Comparison of ENCODE assay signal across 8 mouse cellular contexts in the genomic region with DNA sequence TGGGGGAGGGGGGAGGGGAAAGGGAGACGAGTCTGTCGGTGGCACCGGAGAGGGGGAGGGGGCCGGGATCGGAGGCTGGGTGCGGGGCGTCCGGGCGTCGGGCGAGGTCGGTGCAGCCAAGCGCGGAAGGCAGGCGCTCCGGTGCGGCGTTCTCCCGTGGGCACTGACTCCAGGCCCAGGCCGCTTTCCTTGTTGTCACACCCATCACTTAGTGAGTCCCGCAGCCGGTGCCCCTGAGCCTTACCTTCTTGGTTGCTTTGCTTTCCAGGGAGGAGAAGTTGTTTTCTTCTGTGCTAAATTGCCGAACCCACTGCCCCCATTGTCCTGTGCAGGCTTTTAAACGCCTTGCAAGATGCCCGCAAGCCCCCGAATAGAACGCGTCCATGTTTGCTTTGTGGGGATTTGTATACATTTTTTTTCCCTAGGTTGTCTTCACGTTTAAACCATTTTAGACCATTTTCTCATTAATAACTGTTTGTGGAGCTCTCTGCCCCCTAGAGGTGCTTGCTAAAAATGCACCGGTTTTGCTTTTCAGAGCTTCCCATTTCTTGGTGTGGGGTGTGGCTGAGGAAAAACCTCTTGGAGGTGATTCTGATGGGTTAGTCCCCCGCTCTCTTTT. TPM values are rescaled to one million over a fixed set of nuclear protein-coding genes. Genes with fewer than 3 reads are reported as not detected.
A peak's percentile ranks its signal among the peaks of the same experiment; 100 is the strongest.
DNase-seq lines count a peak whose midpoint lies in the region; ATAC-seq and TF ChIP-seq lines count a peak whose summit lies in the region.

No protein-coding gene starts in this region.

- intact Hi-C loops in heart, postnatal 14 days (cut with DNase I) = no loop called here

- H3K27me3 ChIP-seq in MEL (ENCODE audit: control insufficient read depth in 1 of 2, insufficient read depth in 2 of 2, low read length in 2 of 2) = no peaks in the 10 kb centered on the region
- H3K27me3 ChIP-seq in forebrain, embryonic 14.5 days (replicated peaks; ENCODE audit: control insufficient read depth, insufficient read depth, low read length) = 0 out of 2 replicates have a peak, but pooled peaks cover 2% of the 10 kb centered on the region
- no peaks in the 10 kb centered on the region for H3K27me3 ChIP-seq in liver, embryonic 14.5 days (ENCODE audit: control insufficient read depth, insufficient read depth, low read length)
- H3K27me3 ChIP-seq in stomach, embryonic 15.5 days (replicated peaks) = no peaks in the 10 kb centered on the region

- no peak for TF ChIP-seq EP300 in MEL (IDR thresholded peaks at IDR 0.05; ENCODE audit: low read depth in 1 of 2, low read length in 2 of 2)
- no peak for TF ChIP-seq EP300 in liver, embryonic 14.5 days (IDR thresholded peaks at IDR 0.05; ENCODE audit: low read depth)

- TF ChIP-seq RAD21 in MEL (IDR thresholded peaks at IDR 0.05; ENCODE audit: low read depth, low read length) = peak; percentile 52

- peak overlapping the region; percentile 64 to 92 for H3K4me3 ChIP-seq in MEL (ENCODE audit: control insufficient read depth in 1 of 2, insufficient read depth in 1 of 2, low read depth in 2 of 2, low read length in 2 of 2)
- H3K4me3 ChIP-seq in forebrain, embryonic 14.5 days (ENCODE audit: low read depth, low read length) = peak overlapping the region; percentile 72
- H3K4me3 ChIP-seq in liver, embryonic 14.5 days (ENCODE audit: insufficient read depth in 1 of 2, low read depth in 2 of 2, low read length in 2 of 2) = peak overlapping the region; percentile 87 to 92
- H3K4me3 ChIP-seq in stomach, embryonic 15.5 days (replicated peaks) = peak overlapping the region; percentile 85

- peak overlapping the region; percentile 50 for H3K4me2 ChIP-seq in forebrain, embryonic 14.5 days (ENCODE audit: low read length)
- peak overlapping the region; percentile 90 for H3K4me2 ChIP-seq in liver, embryonic 14.5 days (ENCODE audit: low read depth)
- peak overlapping the region; percentile 62 for H3K4me2 ChIP-seq in stomach, embryonic 15.5 days

- peak in 2 of 3 experiments; percentile 52 to 60; a peak in 4 of 6 replicates for TF ChIP-seq CTCF in MEL (IDR thresholded peaks at IDR 0.05 in 2 of 3, conservative IDR thresholded peaks at IDR 0.05 in 1 of 3; ENCODE audit: control insufficient read depth in 1 of 3, insufficient read depth in 1 of 3, low read depth in 2 of 3, low read length in 3 of 3, poor library complexity in 1 of 3, severe bottlenecking in 1 of 3)
- TF ChIP-seq CTCF in liver, embryonic 14.5 days (IDR thresholded peaks at IDR 0.05; ENCODE audit: low read depth) = peak; percentile 75

- 1% methylated on average over 24 of the region's 31 CpGs for WGBS in forebrain, embryonic 14.5 days
- 0% methylated on average over 30 of the region's 31 CpGs for WGBS in liver, embryonic 14.5 days (ENCODE audit: insufficient replicate concordance)
- under 1% methylated on average over 31 of the region's 31 CpGs for WGBS in stomach, embryonic 15.5 days

- peak overlapping the region; percentile 68 for H3K27ac ChIP-seq in MEL (ENCODE audit: control insufficient read depth, low read depth, low read length)
- H3K27ac ChIP-seq in forebrain, embryonic 14.5 days (ENCODE audit: low read depth, low read length) = peak overlapping the region; percentile 93
- peak overlapping the region; percentile 85 for H3K27ac ChIP-seq in liver, embryonic 14.5 days
- peak overlapping the region; percentile 91 for H3K27ac ChIP-seq in stomach, embryonic 15.5 days

- peak; percentile 82 for ATAC-seq in forebrain, embryonic 14.5 days
- peak; percentile 77 for ATAC-seq in liver, embryonic 14.5 days (ENCODE audit: insufficient read depth)
- ATAC-seq in stomach, embryonic 15.5 days (ENCODE audit: insufficient read depth, low FRiP score, low read depth) = peak; percentile 57; the same call in 1 of the 2 replicates

- no peak for TF ChIP-seq POLR2A in MEL (IDR thresholded peaks at IDR 0.05; ENCODE audit: control insufficient read depth in 1 of 2, insufficient read depth in 1 of 2, low read depth in 1 of 2, low read length in 2 of 2, poor library complexity in 1 of 2)

- peaks cover 1 to 21% of the 10 kb centered on the region in 2 experiments; a peak in 3 of 4 replicates for H3K36me3 ChIP-seq in MEL (ENCODE audit: control insufficient read depth in 1 of 2, insufficient read depth in 2 of 2, low read length in 2 of 2)
- H3K36me3 ChIP-seq in forebrain, embryonic 14.5 days (ENCODE audit: control insufficient read depth, insufficient read depth, low read length) = no peaks in the 10 kb centered on the region
- H3K36me3 ChIP-seq in liver, embryonic 14.5 days (replicated peaks; ENCODE audit: control insufficient read depth, insufficient read depth, low read depth) = no peaks in the 10 kb centered on the region
- no peaks in the 10 kb centered on the region for H3K36me3 ChIP-seq in stomach, embryonic 15.5 days

- H3K9ac ChIP-seq in MEL (ENCODE audit: control insufficient read depth, low read depth, low read length, poor library complexity, severe bottlenecking) = peak overlapping the region; percentile 75
- H3K9ac ChIP-seq in forebrain, embryonic 14.5 days (ENCODE audit: low read length) = peak overlapping the region; percentile 77
- peak overlapping the region; percentile 84 for H3K9ac ChIP-seq in liver, embryonic 14.5 days (replicated peaks)
- H3K9ac ChIP-seq in stomach, embryonic 15.5 days = peak overlapping the region; percentile 53

- peaks cover 25% of the 10 kb centered on the region for H3K79me2 ChIP-seq in MEL (ENCODE audit: control insufficient read depth, insufficient read depth, low read length, poor library complexity)

- H3K4me1 ChIP-seq in MEL (ENCODE audit: control insufficient read depth in 1 of 2, insufficient read depth in 2 of 2, low read length in 2 of 2) = peaks cover 5 to 19% of the 10 kb centered on the region in 2 experiments; a peak in 3 of 4 replicates
- 0 out of 2 replicates have a peak, but pooled peaks cover 2% of the 10 kb centered on the region for H3K4me1 ChIP-seq in forebrain, embryonic 14.5 days (ENCODE audit: control insufficient read depth, insufficient read depth, low read length)
- peaks cover 18 to 21% of the 10 kb centered on the region in 2 experiments for H3K4me1 ChIP-seq in liver, embryonic 14.5 days (replicated peaks; ENCODE audit: control insufficient read depth in 2 of 2, insufficient read depth in 2 of 2, low read length in 1 of 2)
- peaks cover 3% of the 10 kb centered on the region; the same call in 1 of the 2 replicates for H3K4me1 ChIP-seq in stomach, embryonic 15.5 days

- no peaks in the 10 kb centered on the region for H3K9me3 ChIP-seq in MEL (replicated peaks; ENCODE audit: insufficient read depth, low read length)
- H3K9me3 ChIP-seq in forebrain, embryonic 14.5 days (replicated peaks; ENCODE audit: control insufficient read depth, low read length) = no peaks in the 10 kb centered on the region
- H3K9me3 ChIP-seq in liver, embryonic 14.5 days (ENCODE audit: control insufficient read depth, low read length) = no peaks in the 10 kb centered on the region
- H3K9me3 ChIP-seq in stomach, embryonic 15.5 days = no peaks in the 10 kb centered on the region

- peak; percentile 86 for DNase-seq in MEL (ENCODE audit: low read depth, low spot score)
- peak; percentile 73 for DNase-seq in cerebellum, adult 11-12 months
- DNase-seq in forebrain, embryonic 14.5 days (ENCODE audit: low spot score) = peak; percentile 94
- DNase-seq in heart, postnatal 14 days = peak; percentile 45 to 67
- peak; percentile 68 to 78 for DNase-seq in kidney, postnatal 4 days
- peak; percentile 57 to 74 (median 61) for DNase-seq in liver, embryonic 14.5 days (ENCODE audit: low read depth in 3 of 3, low spot score in 3 of 3)
- DNase-seq in neural tube, embryonic 10.5 days (ENCODE audit: extremely low spot score, low spot score) = peak; percentile 74

TF ChIP-seq in MEL, 35 proteins besides CTCF, POLR2A, EP300 and RAD21 (continues in another document):
- TF ChIP-seq POLR2AphosphoS2 (IDR thresholded peaks at IDR 0.05; ENCODE audit: low read length) (no peak), GATA1 (IDR thresholded peaks at IDR 0.05; ENCODE audit: low read depth, low read length) (no peak), CHD2 (IDR thresholded peaks at IDR 0.05; ENCODE audit: low read length) (peak; percentile 47; the same call in 1 of the 2 replicates), HCFC1 (IDR thresholded peaks at IDR 0.05; ENCODE audit: low read depth, low read length) (peak; percentile 18; the same call in 1 of the 2 replicates), GABPA (IDR thresholded peaks at IDR 0.05; ENCODE audit: low read depth, low read length) (no peak), USF1 (IDR thresholded peaks at IDR 0.05; ENCODE audit: low read depth, low read length) (no peak; the same call in 1 of the 2 replicates), USF2 (IDR thresholded peaks at IDR 0.05; ENCODE audit: borderline replicate concordance in 1 of 2, insufficient read depth in 1 of 2, low read depth in 1 of 2, low read length in 2 of 2) (no peak), JUND (IDR thresholded peaks at IDR 0.05; ENCODE audit: low read depth, low read length) (no peak), KAT2A (conservative IDR thresholded peaks at IDR 0.05; ENCODE audit: low read depth, low read length) (no peak), ZC3H11A (IDR thresholded peaks at IDR 0.05; ENCODE audit: low read depth, low read length) (0 out of 2 replicates have a peak, but pooled peaks have one; percentile 14), TBP (IDR thresholded peaks at IDR 0.05; ENCODE audit: low read depth, low read length) (no peak), TAL1 (IDR thresholded peaks at IDR 0.05; ENCODE audit: low read length) (no peak), POLR2AphosphoS5 (IDR thresholded peaks at IDR 0.05; ENCODE audit: borderline replicate concordance, low read depth, low read length) (no peak), RCOR1 (IDR thresholded peaks at IDR 0.05; ENCODE audit: low read depth, low read length) (no peak), TCF12 (IDR thresholded peaks at IDR 0.05; ENCODE audit: low read depth, low read length) (no peak), MXI1 (IDR thresholded peaks at IDR 0.05; ENCODE audit: low read depth, low read length) (no peak), SMC3 (IDR thresholded peaks at IDR 0.05; ENCODE audit: low read depth, low read length) (peak; percentile 32), MYC (IDR thresholded peaks at IDR 0.05; ENCODE audit: low read depth, low read length) (no peak), ZKSCAN1 (IDR thresholded peaks at IDR 0.05; ENCODE audit: low read depth, low read length) (no peak)

RNA-seq across cellular contexts. Expression of gene Kidins220, which starts 0.5 kb away (rescaled TPM):
- total RNA-seq in MEL (2012; rRNA removed) = 26.2 and 29.2 TPM in 2 replicates
- 100 to 1,000 TPM in 1 of 2 experiments, 10 to 100 TPM in 1; 29.2 to 124 TPM for polyA plus RNA-seq in MEL (2012; ENCODE audit: insufficient read depth in 1 of 2, insufficient read length in 2 of 2, low read depth in 1 of 2, low replicate concordance in 2 of 2, missing spikeins in 1 of 2)
- polyA plus RNA-seq in forebrain, embryonic 14.5 days (2014; fragmentation: Nextera tagmentation; extraction: Ambion mirVana) = 131 and 163 TPM in 2 replicates
- 100 to 1,000 TPM in 1 of 2 experiments, 10 to 100 TPM in 1; 91.8 to 102 TPM for total RNA-seq in heart, postnatal 14 days (2021)
- 7.1 and 9.4 TPM in 2 replicates for polyA plus RNA-seq in liver, embryonic 14.5 days (2012; rRNA removed)
- polyA plus RNA-seq in liver, embryonic 14.5 days (2014; fragmentation: Nextera tagmentation; extraction: Ambion mirVana) = 7.9 and 9.4 TPM in 2 replicates
- polyA plus RNA-seq in stomach, embryonic 15.5 days (2015; fragmentation: Nextera tagmentation; extraction: Ambion mirVana) = 25.5 and 26.1 TPM in 2 replicates

Comparison
In these comparisons a context has a peak if more than half of its experiments do, and no peak if none do; other contexts are left out.
1. Peak in every context shown above with its lines: DNase-seq, ATAC-seq, H3K4me3 ChIP-seq and H3K27ac ChIP-seq.